Mouse (Mus musculus) embryonic fibroblast, embryonic 13.5 days (primary cell): ENCODE data around the gene Usp29.

Experiments used
- CTCF ChIP-seq: IDR thresholded peaks from 2 replicates; pipeline ENCODE4 v1.5.1; 2011; ENCODE audit warnings: mild to moderate bottlenecking, control low read depth, low read length, moderate library complexity, borderline replicate concordance; ENCODE audit not compliant: insufficient read depth
- POLR2A ChIP-seq: IDR thresholded peaks from 2 replicates; pipeline ENCODE4 v1.6.1; 2011; ENCODE audit warnings: low read depth, mild to moderate bottlenecking, control low read depth, low read length, moderate library complexity

DNA sequence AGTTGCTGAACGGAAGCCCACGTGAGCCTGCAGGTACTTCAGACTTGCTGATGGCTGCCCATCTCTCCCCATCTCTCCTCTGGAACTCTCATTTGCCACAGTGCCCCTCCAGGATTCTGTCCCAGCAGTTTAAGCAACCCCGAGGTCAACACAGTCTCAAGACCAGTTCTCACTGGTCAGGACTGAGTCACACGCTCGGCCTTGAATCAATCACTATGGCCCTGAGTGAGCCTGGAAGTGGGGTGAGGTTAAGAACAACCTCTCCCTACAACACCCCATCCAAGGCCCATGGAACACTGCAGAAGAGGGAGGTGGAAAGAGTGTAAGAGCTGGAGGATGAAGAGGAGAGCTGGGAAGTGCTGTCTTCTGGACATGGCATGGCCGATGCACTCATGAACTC lies 44.9 kb upstream of the Usp29 start:
- TF ChIP-seq CTCF, result no peak
- TF ChIP-seq POLR2A, result no peak
